In genomic region chr2:3669646-3670045, GRCm38 (mm10) we compare ENCODE assay signal across 28 mouse cellular contexts.
"Had no signal": no experiment of that assay in that cellular context is flagged by ENCODE, and none has a peak within 500 bp of the region (broad histone marks: within the 10 kb centered on the region; RNA-seq: fewer than 3 reads in every experiment).

No protein-coding gene starts in this region.

- H3K36me3 ChIP-seq: heart, embryonic 10.5 days; heart, embryonic 12.5 days; hindbrain, embryonic 13.5 days; hindbrain, embryonic 15.5 days; kidney, embryonic 15.5 days; limb, embryonic 10.5 days; limb, embryonic 12.5 days; liver, embryonic 13.5 days; liver, embryonic 15.5 days had no signal

- ATAC-seq: hindbrain, postnatal 0 days; intestine, embryonic 16.5 days had no signal

- H3K4me2 ChIP-seq: heart, embryonic 12.5 days; hindbrain, embryonic 13.5 days; hindbrain, embryonic 15.5 days; kidney, embryonic 15.5 days; limb, embryonic 12.5 days; liver, embryonic 11.5 days; liver, embryonic 13.5 days; liver, embryonic 15.5 days had no signal

- H3K27me3 ChIP-seq: heart, embryonic 12.5 days; hindbrain, embryonic 13.5 days; hindbrain, embryonic 15.5 days; kidney, embryonic 15.5 days; limb, embryonic 12.5 days; liver, embryonic 13.5 days; liver, embryonic 15.5 days had no signal

- H3K4me1 ChIP-seq: hindbrain, embryonic 13.5 days; hindbrain, embryonic 15.5 days; kidney, embryonic 15.5 days; limb, embryonic 10.5 days; limb, embryonic 12.5 days; liver, embryonic 13.5 days; liver, embryonic 15.5 days had no signal

- H3K9me3 ChIP-seq: heart, embryonic 10.5 days; heart, embryonic 12.5 days; hindbrain, embryonic 13.5 days; hindbrain, embryonic 15.5 days; kidney, embryonic 15.5 days; limb, embryonic 10.5 days; limb, embryonic 12.5 days; liver, embryonic 13.5 days; liver, embryonic 15.5 days had no signal

- H3K9ac ChIP-seq: heart, embryonic 12.5 days; hindbrain, embryonic 13.5 days; hindbrain, embryonic 15.5 days; kidney, embryonic 15.5 days; limb, embryonic 12.5 days; liver, embryonic 13.5 days; liver, embryonic 15.5 days had no signal

- H3K27ac ChIP-seq: gastrocnemius, adult 2 months; heart, embryonic 10.5 days; hindbrain, embryonic 13.5 days; hindbrain, embryonic 15.5 days; hindbrain, postnatal 0 days; kidney, embryonic 15.5 days; kidney, postnatal 0 days; left cerebral cortex, adult 2 months; limb, embryonic 10.5 days; limb, embryonic 12.5 days; liver, embryonic 13.5 days; liver, embryonic 15.5 days had no signal

- DNase-seq: gastrocnemius, adult 2 months; gastrocnemius, postnatal 10 days; gastrocnemius, postnatal 25 days; heart, adult 18-20 months; heart, postnatal 10 days; heart, postnatal 36 days; kidney, adult 11 months; kidney, adult 2 months; kidney, adult 9 months; kidney, postnatal 14 days; kidney, postnatal 36 days; layer of hippocampus, adult 9-11 months; layer of hippocampus, postnatal 36 days; liver; liver, embryonic 13.5 days had no signal

- H3K4me3 ChIP-seq: gastrocnemius, adult 2 months; heart, embryonic 10.5 days; heart, embryonic 12.5 days; hindbrain, embryonic 13.5 days; hindbrain, embryonic 15.5 days; kidney, embryonic 15.5 days; left cerebral cortex, adult 2 months; limb, embryonic 10.5 days; limb, embryonic 12.5 days; liver, embryonic 13.5 days; liver, embryonic 15.5 days had no signal
